Mouse (Mus musculus): Measurements from ENCODE around the gene Foxred2.

Gene Foxred2

DNA sequence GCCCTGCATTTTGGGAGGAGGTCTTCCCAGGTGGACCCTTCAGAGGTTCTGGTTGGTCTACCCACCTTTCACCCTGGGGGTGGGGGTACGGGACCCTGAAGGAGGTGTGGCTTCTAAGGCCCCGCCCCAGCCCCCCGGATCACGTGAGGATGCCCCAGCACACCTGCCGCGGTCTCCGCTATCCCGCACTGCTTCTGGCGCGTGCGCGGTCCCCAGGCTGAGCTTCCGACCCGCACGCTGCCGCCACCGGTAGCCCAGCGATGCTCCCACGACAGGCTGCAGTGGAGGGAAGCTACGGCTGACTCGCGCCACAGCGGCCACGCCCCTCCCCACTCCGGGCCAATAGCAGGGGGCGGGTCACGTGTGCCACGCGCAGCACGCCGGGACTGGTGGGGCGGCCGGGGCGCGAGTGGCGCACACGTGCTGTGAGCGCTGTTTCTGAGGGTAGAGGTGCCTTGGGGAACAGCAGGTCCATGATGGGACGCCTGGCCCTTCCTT lies at the start of gene Foxred2:
TSS of gene Foxred2 (minus strand) at position 319 of the 498 bp plus-strand sequence.
- no peak for DNase-seq (ENCODE audit: low spot score)

DNA sequence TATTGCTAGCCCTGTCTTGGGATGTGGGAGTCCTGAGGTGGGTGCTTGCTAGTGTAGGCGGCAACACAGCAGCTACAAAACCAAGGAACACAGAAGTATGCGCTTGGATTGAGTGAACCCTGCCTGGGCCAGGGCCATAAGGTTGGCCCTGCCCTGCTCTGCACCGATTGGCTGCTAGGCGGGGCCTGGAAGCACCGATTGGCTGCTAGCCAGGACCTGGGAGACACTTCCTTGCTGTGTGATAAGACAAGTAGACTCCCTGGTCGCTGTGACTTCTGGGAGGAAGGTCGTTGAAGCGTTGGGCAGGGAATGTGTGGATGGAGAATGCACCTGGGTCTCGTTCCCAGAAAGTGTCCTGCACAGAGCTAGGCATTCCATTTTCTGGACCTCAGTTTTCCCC lies 47.4 kb upstream of the Foxred2 start:
- DNase-seq (ENCODE audit: low spot score) = peak; percentile 31

DNA sequence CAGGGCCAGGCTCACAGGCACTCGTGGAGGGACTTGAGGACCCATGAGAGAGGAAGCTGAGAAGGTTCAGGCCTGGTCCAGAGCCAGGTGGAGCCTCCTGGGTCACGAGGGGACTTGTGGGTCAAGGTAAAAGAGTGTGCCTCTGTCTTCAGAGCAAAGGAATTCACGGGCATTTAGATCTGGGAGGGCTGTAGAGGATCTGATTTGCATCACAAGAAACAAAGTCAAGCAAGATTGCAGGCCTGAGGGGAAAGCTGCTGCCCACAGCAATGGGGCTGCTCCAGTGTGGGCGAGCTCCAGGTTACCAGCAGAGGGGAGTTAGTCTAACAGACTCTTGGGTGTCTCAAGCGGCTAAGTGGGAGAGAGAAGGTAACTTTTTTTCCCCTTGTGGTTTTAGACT lies 44.9 kb upstream of the Foxred2 start:
- DNase-seq (ENCODE audit: low spot score) = no peak

DNA sequence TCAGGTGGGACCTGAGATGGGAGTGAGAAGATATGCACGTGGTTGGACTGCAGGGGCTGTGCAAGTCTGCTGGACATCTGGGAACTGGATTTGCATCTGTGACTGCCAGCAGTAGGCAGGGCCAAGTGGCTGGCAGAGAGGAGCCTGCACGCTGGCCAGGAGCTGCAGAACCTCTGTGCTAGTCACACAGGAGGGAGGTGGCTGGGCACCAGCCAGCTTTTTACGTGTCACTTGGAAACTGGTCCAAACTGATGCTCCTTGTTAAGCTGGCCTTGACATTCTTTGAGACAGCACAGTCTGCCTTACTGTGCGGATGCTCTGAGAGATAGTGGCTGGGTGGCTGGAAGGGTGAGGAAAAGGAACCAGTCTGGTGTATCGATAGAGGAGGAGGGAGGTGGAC lies 32.0 kb upstream of the Foxred2 start:
- no peak for DNase-seq (ENCODE audit: low spot score)

DNA sequence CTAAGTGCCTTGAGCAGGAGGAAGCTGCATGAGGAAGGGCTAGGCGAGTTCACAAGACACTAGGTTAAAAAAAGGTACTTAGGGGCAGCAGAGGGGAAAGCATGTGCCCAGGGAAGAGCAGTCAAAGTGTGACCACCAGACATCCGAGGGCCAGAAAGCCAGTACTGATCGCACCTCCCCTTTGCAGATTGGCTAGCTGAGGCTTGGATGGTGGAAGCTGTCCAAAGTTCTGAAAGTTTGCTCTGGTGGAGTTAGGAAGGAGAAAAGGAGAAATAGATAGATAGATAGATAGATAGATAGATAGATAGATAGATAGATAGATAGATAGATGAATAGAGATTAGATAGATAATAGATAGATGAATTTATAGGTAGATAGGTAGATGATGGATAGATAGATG lies 26.9 kb upstream of the Foxred2 start:
- DNase-seq (ENCODE audit: low spot score) = no peak

DNA sequence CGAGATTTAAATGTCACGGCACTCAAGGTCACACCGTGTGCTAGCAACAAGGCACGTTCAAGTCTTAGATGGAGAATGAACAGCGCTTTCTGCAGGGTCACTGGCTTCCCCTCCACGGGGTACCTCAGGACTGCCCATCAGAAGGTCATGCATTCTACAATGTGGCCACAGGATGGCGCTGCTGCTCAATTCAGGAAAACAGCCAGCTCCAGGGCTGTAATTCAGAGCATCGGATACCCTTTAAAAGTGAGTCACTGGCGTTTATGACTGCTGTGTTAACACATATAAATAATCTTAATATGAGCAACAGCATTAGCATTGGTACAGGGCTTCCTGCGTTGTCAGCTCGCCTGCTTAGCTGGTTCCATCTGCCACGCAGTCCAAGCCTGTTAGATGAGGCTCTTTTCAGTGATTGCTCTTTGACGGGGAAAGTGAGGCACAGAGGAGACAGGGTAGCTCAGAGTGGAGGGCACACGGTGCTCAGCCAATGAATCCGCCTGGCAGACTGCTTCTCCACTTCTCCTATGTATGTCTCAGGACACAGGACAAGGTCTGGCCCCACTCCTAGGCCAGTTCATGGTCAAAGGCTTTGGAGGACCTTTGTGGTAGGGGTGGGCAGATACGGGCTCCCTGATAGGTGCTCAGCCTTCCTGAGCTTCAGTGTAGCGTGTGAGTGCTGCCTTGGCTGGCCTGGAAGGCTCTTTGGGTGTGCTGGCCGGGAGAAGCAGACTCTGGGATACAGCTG lies 25.8 kb upstream of the Foxred2 start:
- peak; percentile 66 for DNase-seq (ENCODE audit: low spot score)

DNA sequence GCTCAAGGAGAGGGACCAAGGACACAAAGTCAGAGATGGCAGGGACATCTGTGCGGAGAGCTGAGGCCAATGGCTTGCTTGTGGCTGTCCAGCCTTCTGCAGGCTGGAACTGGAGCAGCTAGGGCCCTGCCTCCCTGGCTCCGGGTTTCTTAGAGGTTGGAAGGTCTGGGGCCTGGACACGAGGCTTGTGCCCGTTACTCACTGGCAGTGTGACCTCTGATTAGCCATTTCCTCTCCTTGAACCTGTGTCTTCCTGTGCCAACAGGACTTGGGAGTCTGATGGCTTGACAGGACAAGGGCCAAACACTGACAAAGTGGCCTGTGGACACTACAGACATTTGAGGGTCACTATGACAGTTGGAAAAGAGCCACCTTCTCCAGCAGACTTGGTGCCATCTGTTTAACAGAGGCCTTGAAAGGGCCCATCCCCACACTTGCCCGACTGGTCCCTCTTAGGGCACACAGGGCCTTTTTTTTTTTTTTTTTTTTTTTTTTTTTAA lies 24.7 kb upstream of the Foxred2 start:
- no peak for DNase-seq (ENCODE audit: low spot score)

DNA sequence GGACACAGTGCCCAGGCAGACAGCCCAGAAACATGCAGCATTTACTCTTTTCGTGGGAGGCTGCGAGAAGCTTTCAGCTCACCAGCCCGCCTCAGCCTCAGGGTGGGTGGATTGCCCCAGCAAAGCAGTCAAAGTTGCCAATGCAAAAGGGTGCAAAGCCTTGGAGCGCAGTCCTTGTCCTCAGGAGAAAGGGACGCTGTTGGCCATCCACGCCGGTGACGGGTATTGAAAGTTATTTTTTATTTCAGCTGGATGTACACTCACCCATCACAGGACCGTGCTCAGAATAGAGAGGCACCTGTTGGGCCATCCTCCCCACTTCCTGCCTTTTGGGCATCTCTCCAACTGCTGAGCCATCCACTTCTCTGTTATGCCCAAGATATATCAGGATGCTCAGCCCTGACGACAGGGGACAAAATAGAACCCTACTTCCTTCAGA lies 22.9 kb upstream of the Foxred2 start:
- no peak for DNase-seq (ENCODE audit: low spot score)

DNA sequence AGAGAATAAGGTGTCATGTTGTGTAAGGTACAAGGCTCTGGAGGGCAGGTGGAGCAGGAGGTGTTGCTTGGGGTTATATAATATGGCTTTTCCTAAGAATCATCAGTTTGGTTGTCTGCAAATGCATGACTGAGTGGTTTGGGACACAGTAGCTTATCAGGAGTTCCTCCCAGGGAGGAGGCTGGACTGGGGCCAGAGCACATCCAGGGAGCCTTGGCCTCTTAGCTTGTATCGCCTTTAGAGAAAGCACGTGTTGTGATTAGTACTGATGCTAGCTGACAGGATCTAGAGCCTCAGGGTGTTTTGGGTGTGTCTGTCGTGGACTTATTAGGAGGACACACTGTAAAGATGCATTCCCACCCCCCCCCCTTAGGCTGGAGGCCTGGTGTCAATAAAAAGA lies 21.1 kb upstream of the Foxred2 start:
- DNase-seq (ENCODE audit: low spot score) = no peak

DNA sequence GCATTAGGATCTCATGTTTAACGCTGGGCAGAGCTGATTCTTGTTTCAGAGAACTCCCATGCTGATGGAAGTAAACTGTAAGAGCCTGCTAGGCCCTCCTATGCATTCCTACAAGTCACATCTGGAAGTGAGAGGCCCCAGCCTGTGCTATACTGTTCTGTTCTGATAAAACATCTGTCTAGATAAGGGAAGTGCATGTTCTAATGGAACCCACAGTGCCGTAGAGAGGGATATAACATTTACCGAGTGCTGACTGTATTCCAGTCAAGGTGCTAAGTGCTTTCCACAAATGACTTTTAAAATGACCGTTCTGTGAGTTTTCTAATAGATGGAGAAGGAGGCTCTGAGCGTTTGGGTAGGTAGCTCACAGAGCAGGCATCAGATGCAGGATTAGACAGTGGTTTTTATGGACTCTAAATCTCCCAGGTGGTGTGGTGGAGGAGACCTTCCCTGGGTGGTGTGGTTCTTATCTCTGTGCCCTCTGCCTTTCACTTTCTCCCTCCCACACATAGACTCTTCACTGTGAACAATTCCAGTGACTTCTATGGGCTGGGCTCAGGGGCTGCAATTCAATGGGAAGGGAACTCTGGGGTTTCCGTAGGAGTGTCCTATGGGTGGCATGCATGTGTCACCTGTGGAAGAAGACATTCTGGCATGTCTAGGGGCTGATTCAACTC lies 17.8 kb upstream of the Foxred2 start:
- DNase-seq (ENCODE audit: low spot score) = peak; percentile 73

DNA sequence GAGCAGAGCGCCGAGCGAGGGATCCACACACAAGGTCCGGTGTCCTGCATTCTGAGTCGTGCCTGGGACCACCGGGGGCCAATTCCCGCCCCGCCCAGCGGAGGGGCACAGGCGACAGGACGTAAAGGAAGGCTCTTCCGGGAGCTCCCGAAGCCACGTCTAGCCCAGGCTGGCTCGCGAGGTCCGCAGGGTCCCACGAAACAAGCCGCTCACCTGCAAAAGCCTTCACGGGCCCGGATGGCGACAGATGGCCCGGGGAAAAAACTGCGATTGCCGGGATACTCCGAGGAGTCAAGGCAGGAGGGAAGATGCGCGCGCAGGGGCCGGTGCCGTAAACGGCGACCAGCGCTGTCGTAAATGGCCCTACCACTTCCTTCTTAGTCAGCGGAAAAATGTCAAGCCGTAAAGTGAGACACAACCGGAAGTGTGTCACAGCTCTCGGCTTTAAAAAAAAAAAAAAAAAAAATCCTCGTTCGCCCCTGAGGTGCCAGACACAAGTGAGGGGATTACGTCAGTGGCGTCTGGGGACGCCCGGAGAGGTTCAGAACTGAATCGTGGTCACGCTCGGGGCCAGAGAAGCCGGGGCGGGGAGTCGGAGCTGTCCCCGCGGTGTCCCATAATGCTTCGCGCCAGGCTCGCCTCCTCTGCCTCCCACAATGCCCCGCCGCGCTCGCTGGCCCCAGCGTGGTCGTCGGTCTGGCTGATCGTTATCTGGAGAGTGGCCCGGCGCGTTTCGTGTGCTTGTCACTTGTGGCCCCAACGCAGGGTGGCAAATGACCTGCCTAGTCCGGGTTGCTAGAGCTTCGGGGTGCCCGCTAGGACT lies 14.2 kb upstream of the Foxred2 start, which contains the start of gene Eif3d:
TSS of gene Eif3d (minus strand) at position 344 of the 823 bp plus-strand sequence.
- DNase-seq (ENCODE audit: low spot score) = peak; percentile 93

DNA sequence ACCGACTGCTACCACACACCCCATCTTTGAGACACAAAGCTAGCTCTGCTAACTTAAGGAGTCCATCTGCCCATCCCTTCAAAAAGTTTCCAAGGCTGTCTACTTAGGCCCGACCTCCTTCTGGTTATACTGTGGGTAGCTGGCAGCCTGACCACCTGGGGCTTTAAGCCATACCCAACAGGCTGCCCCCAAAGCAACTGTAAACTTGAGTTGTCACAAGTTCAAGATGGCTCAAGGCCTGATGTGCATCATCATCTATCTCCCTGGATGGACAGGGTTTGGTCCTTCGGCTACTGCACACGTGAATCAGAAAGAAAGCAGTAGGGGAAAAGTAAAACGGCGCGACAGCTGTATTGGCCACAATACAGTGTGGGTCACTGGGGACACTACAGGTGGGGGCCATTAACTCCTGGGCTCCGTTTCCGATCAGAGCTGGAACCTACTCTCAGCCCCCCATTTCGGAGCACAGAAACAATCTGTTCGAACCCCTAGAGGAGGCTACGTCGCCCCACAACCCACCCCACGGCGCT lies 13.5 kb upstream of the Foxred2 start:
- no peak for DNase-seq (ENCODE audit: low spot score)

DNA sequence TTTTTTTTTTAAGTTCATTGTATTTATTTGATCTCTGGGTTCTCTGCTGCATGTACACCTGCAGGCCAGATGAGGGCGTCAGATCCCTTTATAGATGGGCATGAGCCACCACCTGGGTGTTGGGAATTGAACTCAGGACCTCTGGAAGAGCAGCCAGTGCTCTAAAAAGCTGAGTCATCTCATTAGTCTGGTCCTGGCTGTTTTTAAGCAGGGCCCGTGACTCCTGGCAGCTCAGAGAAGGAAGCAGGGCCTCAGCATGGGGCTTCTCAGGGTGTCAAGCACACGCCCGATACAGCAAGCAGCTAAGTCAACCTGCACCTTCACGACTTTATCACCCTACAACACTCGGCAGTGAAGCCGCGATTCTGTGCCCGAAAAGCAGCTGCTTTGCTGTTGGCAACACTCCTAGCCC lies 8.6 kb upstream of the Foxred2 start:
- DNase-seq (ENCODE audit: low spot score) = peak; percentile 68

DNA sequence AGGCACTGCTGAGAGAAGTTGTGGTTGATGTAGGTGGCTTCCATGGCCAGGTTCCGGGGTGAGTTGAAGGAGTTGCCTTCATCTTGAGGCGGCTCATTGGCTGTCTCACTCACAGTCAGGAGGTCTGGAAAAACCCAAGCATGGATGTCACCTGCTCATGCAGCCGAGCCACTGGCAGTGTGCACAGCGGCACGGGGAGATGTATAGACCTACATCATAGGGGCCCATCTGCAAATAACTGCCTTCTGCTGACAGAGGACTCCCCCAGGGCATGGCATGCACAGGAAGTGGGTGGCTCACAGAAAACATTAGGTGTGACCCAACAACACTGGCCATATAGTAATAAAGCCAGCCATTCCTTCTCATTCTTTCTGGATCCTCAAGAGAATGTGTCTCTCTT lies 5.9 kb upstream of the Foxred2 start:
- no peak for DNase-seq (ENCODE audit: low spot score)

DNA sequence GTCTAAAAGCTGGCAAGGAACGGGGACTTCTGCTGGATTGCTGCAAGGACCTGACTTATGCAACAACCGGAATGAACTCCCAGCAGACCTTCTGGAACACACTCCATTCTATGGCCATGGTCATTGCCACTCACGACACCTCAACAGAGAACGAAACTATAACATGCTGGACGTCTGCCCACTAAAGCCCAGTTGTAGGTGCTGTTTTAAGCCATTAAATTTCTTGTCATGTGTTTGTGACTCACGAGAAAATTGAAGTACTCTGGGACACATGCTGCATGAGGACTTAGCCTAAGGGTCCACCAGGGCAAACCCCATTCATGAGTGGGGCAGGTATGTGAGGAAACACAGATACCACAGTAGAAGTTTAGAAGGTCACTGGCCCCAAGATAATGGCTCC lies 4.2 kb upstream of the Foxred2 start:
- DNase-seq (ENCODE audit: low spot score) = no peak

DNA sequence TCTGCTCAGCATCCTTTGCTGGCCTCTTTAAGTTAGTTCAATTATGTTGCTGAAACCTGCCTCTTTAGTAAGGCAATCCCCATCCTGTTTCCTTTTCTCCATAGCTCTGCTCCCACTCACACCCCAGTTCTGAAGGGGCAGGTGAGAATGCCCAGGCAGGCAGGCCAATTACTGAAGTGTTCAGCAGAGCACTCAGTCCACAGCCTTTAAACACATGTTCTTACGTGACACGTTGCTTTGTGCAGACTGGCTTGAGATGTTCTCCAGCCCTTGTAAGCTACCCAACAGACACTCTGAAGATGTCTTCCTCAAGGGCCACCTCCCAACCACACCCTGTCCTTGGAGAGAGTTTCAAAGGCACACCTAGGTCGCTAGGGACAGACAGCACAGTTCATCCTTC lies 1.5 kb upstream of the Foxred2 start:
- no peak for DNase-seq (ENCODE audit: low spot score)

DNA sequence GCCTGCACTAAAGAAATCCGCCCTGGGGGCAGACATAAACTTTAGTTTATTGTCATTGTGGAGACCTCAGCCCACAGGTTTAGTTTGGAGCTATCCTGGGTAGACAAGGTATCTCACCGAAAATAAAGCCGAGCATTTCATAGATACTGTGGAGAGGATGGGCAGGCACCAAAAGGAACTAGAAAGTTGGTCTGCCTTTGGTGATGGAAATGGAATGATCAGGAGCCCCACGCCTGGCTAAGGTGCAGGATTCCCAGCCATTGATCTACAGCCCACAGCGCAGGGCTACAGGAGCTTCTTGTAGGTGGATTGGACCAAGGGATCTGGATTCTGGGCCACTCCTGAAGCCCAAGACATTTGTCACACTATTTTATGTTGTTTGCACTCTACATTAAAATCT lies 1.1 kb upstream of the Foxred2 start:
- DNase-seq (ENCODE audit: low spot score) = no peak

DNA sequence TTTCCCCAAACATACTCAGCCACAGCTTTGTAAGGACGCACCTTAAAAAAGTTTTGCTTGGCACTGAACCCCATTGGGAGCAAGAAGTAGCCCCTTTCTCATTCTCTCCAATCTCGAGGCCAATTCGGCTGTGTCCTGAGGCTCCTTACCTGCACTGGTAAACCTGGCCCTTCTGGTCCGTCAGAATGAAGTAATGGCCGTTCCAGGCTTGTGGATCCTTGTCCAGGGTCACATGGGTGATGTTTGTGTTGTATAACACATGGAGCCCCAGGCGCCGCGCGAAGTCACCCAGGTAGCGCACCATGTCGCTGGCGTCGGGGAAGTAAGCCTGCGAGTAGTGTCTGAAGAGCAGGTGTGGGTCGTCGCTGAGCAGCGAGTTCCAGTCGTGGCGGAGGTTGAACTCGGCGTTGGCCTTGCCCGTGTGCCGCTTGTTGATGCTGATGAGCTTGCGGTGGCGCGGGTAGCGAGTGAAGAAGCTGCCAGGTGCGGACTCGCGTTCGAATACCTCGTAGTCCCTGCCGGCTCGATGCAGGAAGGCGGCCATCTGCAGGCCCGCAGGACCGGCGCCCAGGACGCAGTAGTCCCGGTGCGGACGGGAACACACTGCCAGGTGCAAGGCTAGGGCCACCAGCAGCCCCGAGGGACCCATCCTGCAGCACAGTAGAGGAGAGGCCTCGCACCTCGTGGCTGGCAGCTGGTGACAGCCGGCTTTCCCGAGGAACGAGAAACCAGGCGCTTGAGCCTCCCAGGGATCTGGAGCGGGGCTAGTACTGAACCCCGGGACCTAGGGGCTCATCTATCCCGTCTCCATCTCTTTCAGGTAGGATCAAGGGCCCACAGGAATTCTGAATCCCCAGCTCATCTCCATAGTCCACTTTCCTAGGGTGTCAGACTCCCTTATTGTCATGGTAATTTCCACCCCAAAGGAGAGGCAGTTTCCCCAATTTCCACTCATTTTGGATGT lies 800 bp downstream of the Foxred2 start:
- DNase-seq (ENCODE audit: low spot score) = no peak

DNA sequence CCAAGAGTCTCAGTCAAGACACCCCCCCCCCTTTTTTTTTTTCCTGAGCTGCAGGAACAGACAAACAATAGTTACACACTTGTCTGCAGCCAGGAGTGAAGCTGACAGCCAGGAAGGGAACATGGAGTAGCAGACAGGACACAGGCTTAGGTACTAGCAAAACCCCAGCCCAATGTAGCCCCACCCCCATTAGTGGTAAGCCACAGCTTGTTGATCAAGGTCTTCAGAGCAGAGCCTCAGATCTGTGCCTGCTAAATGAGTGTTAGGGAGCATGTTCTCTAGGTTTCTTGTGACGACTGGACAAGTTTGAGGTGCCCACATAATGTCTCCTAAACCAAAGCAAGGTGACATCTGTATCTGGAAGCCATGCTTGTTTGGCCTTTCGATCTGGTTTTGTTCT lies 2.2 kb downstream of the Foxred2 start:
- no peak for DNase-seq (ENCODE audit: low spot score)

DNA sequence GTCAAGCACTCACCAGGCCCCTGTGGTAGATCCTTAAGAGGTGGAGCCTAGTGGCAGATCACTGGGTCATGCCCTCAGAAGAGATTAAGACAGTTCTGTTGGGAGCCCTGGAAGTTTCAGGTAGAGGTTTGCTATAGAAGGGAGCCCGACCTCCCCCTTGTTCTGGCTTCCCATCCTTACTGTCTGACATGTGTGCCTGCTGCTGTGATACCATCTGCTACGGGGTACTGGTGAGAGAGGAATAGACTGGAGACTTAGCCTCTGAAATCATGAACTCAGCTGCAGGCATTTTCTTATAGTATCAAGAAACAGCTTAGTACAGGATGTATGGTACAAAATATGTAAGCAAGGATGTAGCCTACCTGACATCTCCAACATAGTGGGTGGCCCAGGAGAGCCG lies 3.6 kb downstream of the Foxred2 start:
- no peak for DNase-seq (ENCODE audit: low spot score)

DNA sequence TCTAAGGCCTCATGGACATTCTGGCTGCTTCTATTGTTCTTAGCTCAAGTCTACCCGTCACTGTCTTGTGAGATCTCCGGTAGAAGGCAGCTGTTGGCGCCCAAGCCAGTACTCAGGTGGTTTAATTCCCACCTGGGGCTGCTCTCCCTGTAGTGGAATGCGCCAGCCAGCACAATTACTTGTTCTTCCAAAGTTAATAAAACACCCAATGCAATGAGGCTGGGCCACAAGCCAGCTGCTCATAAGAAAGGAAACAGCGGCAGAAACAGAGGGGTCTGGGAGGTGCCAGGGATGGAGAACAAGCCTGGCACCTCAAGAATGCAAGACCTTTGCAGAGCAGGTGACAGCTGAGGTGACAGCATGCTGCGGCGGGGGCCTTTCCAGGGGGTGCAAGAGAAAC lies 7.5 kb downstream of the Foxred2 start:
- no peak for DNase-seq (ENCODE audit: low spot score)

All from c-Kit-positive CD71-positive TER-119-positive erythroid progenitor cells, embryonic 14.5 days (primary cell).